Mouse (Mus musculus) neural tube, embryonic 14.5 days (tissue): Measurements from ENCODE around the gene Id1. TPM values are rescaled to one million over a fixed set of nuclear protein-coding genes. Genes with fewer than 3 reads are reported as not detected.

Experiments used
- ATAC-seq: fragments of 200-750 bp; cut with Nextera tagmentation; 2 replicates; pipeline ENCODE4 v1.8.0; 2017; ENCODE audit warnings: low read depth, mild to moderate bottlenecking, moderate TSS enrichment, moderate library complexity
- H3K27ac ChIP-seq: fragments of 300-500 bp; sonication (generic); 2 replicates; pipeline ENCODE4 v1.5.1; 2014; ENCODE audit warnings: low read depth, mild to moderate bottlenecking, control low read depth, low read length, moderate library complexity, mixed read lengths
- H3K27me3 ChIP-seq: fragments of 300-500 bp; sonication (generic); 2 replicates; pipeline ENCODE4 v1.6.1; 2014; ENCODE audit warnings: low read length; ENCODE audit not compliant: control insufficient read depth, insufficient read depth
- H3K36me3 ChIP-seq: fragments of 300-500 bp; sonication (generic); 2 replicates; pipeline ENCODE4 v1.6.1; 2014; ENCODE audit warnings: low read length, mixed read lengths; ENCODE audit not compliant: control insufficient read depth, insufficient read depth
- H3K4me1 ChIP-seq: fragments of 300-500 bp; sonication (generic); 2 replicates; pipeline ENCODE4 v1.6.1; 2014; ENCODE audit warnings: low read length; ENCODE audit not compliant: control insufficient read depth, insufficient read depth
- H3K4me2 ChIP-seq: fragments of 300-500 bp; sonication (generic); 2 replicates; pipeline ENCODE4 v1.6.1; 2014; ENCODE audit warnings: mild to moderate bottlenecking, low read depth, low read length, control low read depth
- H3K4me3 ChIP-seq: fragments of 300-500 bp; sonication (generic); 2 replicates; pipeline ENCODE4 v1.5.1; 2014; ENCODE audit warnings: low read depth, low read length, control low read depth, mixed read lengths
- H3K9ac ChIP-seq: fragments of 300-500 bp; sonication (generic); replicated peaks from 2 replicates; pipeline ENCODE4 v1.6.1; 2014; ENCODE audit warnings: low read depth, mild to moderate bottlenecking, control low read depth, low read length, mixed read lengths
- H3K9me3 ChIP-seq: fragments of 300-500 bp; sonication (generic); 2 replicates; pipeline ENCODE4 v1.6.1; 2016; ENCODE audit warnings: low read length; ENCODE audit not compliant: control insufficient read depth
- WGBS: fragments of 180-500 bp; shearing (Covaris S2); extraction: QIAGEN DNeasy Blood & Tissue Kit; methylation state at CpG from one replicate; pipeline ENCODE4 v1.1.7; 2014; 5-methylcytosine and 5-hydroxymethylcytosine counted together
- microRNA-seq: library from miRNA; unstranded; fragments of <30 nt; microRNA quantifications from one replicate; pipeline ENCODE4, GENCODE M21; 2016
- polyA plus RNA-seq: library from polyadenylated mRNA; unstranded; fragments of >200 nt; fragmentation: Nextera tagmentation; extraction: Ambion mirVana; gene quantifications from 2 replicates; pipeline ENCODE4 v1.2.1, GENCODE M21; 2014

Id1 gene
- polyA plus RNA-seq, 1 experiment from 2014 or later = 50.4 TPM

GRCm38 (mm10) chr2:152782656-152783055, 46.6 kb downstream of the Id1 start:
- no peak for ATAC-seq
- WGBS = 91% methylated on average over 5 of the region's 5 CpGs
- no peak overlapping the region for H3K27ac ChIP-seq

DNA sequence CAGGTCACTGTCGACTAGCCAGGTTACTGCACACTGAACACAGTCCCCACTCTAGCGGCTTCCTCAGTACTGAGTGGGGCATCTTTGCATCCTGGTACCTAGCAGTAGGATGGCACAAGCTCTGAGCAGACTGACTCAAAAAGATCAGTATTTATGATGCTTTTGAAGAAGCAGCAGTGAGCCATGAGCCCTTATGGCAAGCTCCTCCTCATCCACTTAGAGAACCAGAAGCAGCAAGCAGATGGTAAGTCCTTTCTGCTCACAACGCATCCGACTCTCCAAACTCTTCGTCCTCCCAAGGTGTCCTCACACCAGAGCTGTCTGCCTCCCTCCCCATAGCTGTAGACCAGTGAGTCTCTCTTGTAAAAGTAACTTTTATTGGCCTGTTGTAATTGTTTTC, 47.2 kb downstream of the Id1 start:
- H3K9ac ChIP-seq = no peak overlapping the region
- no peaks in the 10 kb centered on the region for H3K27me3 ChIP-seq
- H3K9me3 ChIP-seq = no peaks in the 10 kb centered on the region
- WGBS = 92% methylated on average over 5 of the region's 5 CpGs
- ATAC-seq = no peak
- no peak overlapping the region for H3K4me3 ChIP-seq
- H3K4me1 ChIP-seq = 0 out of 2 replicates have a peak, but pooled peaks cover 2% of the 10 kb centered on the region
- H3K4me2 ChIP-seq = no peak overlapping the region
- H3K36me3 ChIP-seq = peaks cover 16% of the 10 kb centered on the region
- no peak overlapping the region for H3K27ac ChIP-seq

More at GRCm38 (mm10) chr2:152782656-152783055, 46.6 kb downstream of the Id1 start:
- Histone ChIP-seq H3K9ac (no peak overlapping the region), H3K9me3 (no peaks in the 10 kb centered on the region), H3K36me3 (peaks cover 16% of the 10 kb centered on the region), H3K4me2 (no peak overlapping the region), H3K27me3 (no peaks in the 10 kb centered on the region), H3K4me3 (no peak overlapping the region), H3K4me1 (0 out of 2 replicates have a peak, but pooled peaks cover 2% of the 10 kb centered on the region)

DNA sequence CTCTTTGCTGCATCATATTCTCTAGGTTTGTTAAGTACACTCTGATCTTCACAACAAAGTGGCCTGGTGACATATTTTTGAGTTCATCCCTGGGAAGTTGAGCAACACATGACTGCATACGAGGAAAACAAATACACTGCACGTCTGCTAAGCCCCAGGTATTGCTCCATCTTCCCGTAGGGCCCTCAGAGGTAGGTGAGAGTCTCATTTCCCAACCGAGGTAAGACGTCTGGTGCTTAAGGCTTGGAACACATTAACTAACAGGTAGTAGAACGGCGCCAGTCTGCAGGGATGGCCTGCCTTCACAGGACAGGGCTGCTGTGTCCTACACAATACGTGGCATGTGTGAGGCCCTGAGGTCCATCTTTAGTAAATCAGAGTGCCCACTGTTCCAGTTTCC, 48.6 kb downstream of the Id1 start:
- Histone ChIP-seq H3K27ac (peak overlapping the region; percentile 49; the same call in 1 of the 2 replicates), H3K9ac (no peak overlapping the region), H3K27me3 (no peaks in the 10 kb centered on the region), H3K4me1 (peaks cover 7% of the 10 kb centered on the region), H3K36me3 (peaks cover 16% of the 10 kb centered on the region), H3K9me3 (no peaks in the 10 kb centered on the region), H3K4me2 (no peak overlapping the region), H3K4me3 (no peak overlapping the region)
- whole genome bisulfite sequencing = 97% methylated on average over 8 of the region's 8 CpGs
- no peak for ATAC-seq

DNA sequence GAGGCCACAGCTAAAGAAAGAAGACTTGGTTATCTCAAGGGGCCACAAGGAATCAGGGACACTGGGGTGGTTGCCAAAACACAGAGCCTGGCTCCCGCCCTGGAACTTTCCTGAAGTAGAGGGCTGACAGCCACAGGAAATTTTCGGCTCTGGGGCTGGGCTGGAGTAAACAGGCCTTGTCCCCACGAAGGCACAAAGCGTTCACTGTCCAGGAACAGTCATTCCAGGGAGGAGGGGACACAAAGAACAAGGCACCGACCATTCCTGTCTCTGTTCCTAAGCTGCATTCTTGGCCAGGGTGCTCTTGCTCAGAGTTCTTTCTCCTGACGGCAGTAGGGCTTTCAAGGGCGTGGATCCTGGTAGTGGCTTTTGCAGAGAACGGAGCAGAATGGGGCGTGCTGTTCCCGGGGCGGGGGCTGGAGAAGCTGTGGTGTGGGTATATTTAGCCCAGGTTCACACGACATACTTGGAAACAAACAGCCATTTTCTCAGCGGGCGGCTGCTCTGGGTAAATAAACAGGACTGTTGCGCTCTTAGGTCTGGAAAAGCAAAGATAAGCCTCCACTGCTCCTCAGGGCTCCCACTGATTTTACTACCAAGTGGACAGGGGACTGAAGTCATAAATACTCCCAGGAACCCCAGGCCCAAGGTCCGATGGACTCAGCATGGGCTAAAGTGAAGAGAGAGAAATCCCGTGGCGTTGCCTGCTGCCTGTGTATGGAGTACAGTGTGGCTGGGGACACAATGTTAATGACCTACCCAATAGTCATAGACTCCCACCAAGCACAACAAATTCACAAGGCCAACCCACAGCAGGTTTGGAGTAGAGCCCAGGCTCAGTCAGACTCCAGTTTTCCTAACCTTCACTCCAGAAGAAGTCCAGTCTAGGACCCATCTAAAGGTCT, 49.6 kb downstream of the Id1 start:
- peaks cover 7% of the 10 kb centered on the region for H3K4me1 ChIP-seq
- no peaks in the 10 kb centered on the region for H3K9me3 ChIP-seq
- peak overlapping the region; percentile 49 for H3K27ac ChIP-seq
- H3K27me3 ChIP-seq = no peaks in the 10 kb centered on the region
- H3K4me3 ChIP-seq = no peak overlapping the region
- WGBS = 35% methylated on average over 18 of the region's 18 CpGs
- H3K9ac ChIP-seq = no peak overlapping the region
- H3K4me2 ChIP-seq = no peak overlapping the region
- ATAC-seq = peak; percentile 63
- H3K36me3 ChIP-seq = peaks cover 12% of the 10 kb centered on the region

Small RNAs within 50 kb of the gene (microRNA-seq; reads per million reads assigned to microRNA genes)
- not detected for gene Gm23802

Other genes starting within 250 kb of the Id1 start
- gene Defb22, start 246.1 kb upstream of the Id1 start, polyA plus RNA-seq = not detected in 2 replicates
- not detected in 2 replicates for gene Defb26, start 224.6 kb upstream of the Id1 start, polyA plus RNA-seq
- gene Defb28, start 218.0 kb upstream of the Id1 start, polyA plus RNA-seq = not detected in 2 replicates
- gene Defb29, start 196.2 kb upstream of the Id1 start, polyA plus RNA-seq = not detected in 2 replicates
- gene Gm17416, start 166.9 kb upstream of the Id1 start, polyA plus RNA-seq = not detected in 2 replicates
- not detected in 2 replicates for gene Defb21, start 163.5 kb upstream of the Id1 start, polyA plus RNA-seq
- not detected in 2 replicates for gene Defb19, start 155.9 kb upstream of the Id1 start, polyA plus RNA-seq
- not detected in 2 replicates for gene Defb45, start 136.9 kb upstream of the Id1 start, polyA plus RNA-seq
- gene Defb36, start 131.9 kb upstream of the Id1 start, polyA plus RNA-seq = not detected in 2 replicates
- gene Defb25, start 113.2 kb upstream of the Id1 start, polyA plus RNA-seq = not detected in 2 replicates
- 0.33 TPM in 1 of 2 replicates, not detected in the other for gene Rem1, start 109.3 kb upstream of the Id1 start, polyA plus RNA-seq
- 156 and 160 TPM in 2 replicates for gene H13, start 66.8 kb upstream of the Id1 start, polyA plus RNA-seq
- 40.2 and 43.8 TPM in 2 replicates for gene Mcts2, start 49.2 kb upstream of the Id1 start, polyA plus RNA-seq
- 3.6 and 4.5 TPM in 2 replicates for gene Cox4i2, start 17.9 kb downstream of the Id1 start, polyA plus RNA-seq
- 142 and 159 TPM in 2 replicates for gene Bcl2l1, start 95.5 kb downstream of the Id1 start, polyA plus RNA-seq
- 7.5 and 12.6 TPM in 2 replicates for gene Tpx2, start 111.7 kb downstream of the Id1 start, polyA plus RNA-seq
- not detected in 2 replicates for gene Mylk2, start 175.1 kb downstream of the Id1 start, polyA plus RNA-seq
- gene Foxs1, start 197.0 kb downstream of the Id1 start, polyA plus RNA-seq = 2.9 and 3.4 TPM in 2 replicates
- gene Dusp15, start 215.4 kb downstream of the Id1 start, polyA plus RNA-seq = 9.2 and 12.6 TPM in 2 replicates
- 6.4 and 8.2 TPM in 2 replicates for gene Ttll9, start 226.2 kb downstream of the Id1 start, polyA plus RNA-seq